Mouse (Mus musculus): ENCODE results near the gene Foxp1.

GRCm38 (mm10) chr6:99187914-99188313 is 334.6 kb downstream of the Foxp1 start:
- TF ChIP-seq CTCF (IDR thresholded peaks at IDR 0.05; ENCODE audit: borderline replicate concordance, extremely low read depth, insufficient read depth, insufficient read length) = no peak
- no peak for TF ChIP-seq POLR2A (IDR thresholded peaks at IDR 0.05; ENCODE audit: borderline replicate concordance, extremely low read depth, insufficient read depth, insufficient read length, poor library complexity, severe bottlenecking)

All from brain, embryonic 14.5 days (tissue).